Mouse (Mus musculus) left cerebral cortex, adult 2 months (tissue): ENCODE measurements around the gene Tmem131. TPM values are rescaled to one million over a fixed set of nuclear protein-coding genes. Genes with fewer than 3 reads are reported as not detected.

ENCODE experiments used
- DNase-seq, 2 experiments: peaks; one replicate each; pipeline ENCODE4 v3.0.0; 2021 to 2022; ENCODE audit warnings: low spot score in 2 of 2, mixed read lengths in 1 of 2; ENCODE audit errors: extremely low spot score in 1 of 2
- H3K27ac ChIP-seq: fragments of 200-600 bp; 2 replicates; pipeline ENCODE4 v1.8.1; 2022
- H3K4me3 ChIP-seq: fragments of 200-600 bp; 2 replicates; pipeline ENCODE4 v1.8.1; 2022
- CTCF ChIP-seq: fragments of 200-600 bp; IDR thresholded peaks from 2 replicates; pipeline ENCODE4 v1.8.1; 2022; ENCODE audit warnings: antibody characterized with exemption, mild to moderate bottlenecking, moderate library complexity
- intact Hi-C: fragments of 180-260 bp; cut with DNase I; formaldehyde crosslinking; loops from one replicate; pipeline ENCODE4 v1.15.1; 2025
- total RNA-seq, 2 experiments: library from RNA; stranded (reverse); gene quantifications; 2 replicates each; pipeline ENCODE4 v1.2.3; 2021

Gene Tmem131
- total RNA-seq, 2 experiments from 2014 or later, result 53.6 to 61.1 TPM

- no peak overlapping the region for H3K27ac ChIP-seq
- intact Hi-C loops, result no loop called here
Observed at GRCm38 (mm10) chr1:36758553-36758952, 184.9 kb downstream of the Tmem131 start.

GRCm38 (mm10) chr1:36753932-36754675 is 189.4 kb downstream of the Tmem131 start:
- TF ChIP-seq CTCF, result no peak
- no peak overlapping the region for H3K27ac ChIP-seq
- DNase-seq, result no peak
- intact Hi-C loops, result no loop called here
- no peak overlapping the region for H3K4me3 ChIP-seq

More at GRCm38 (mm10) chr1:36758553-36758952, 184.9 kb downstream of the Tmem131 start:
- H3K4me3 ChIP-seq, result no peak overlapping the region
- DNase-seq, result no peak
- no peak for TF ChIP-seq CTCF

- TF ChIP-seq CTCF, result peak; percentile 43
- Histone ChIP-seq H3K27ac (no peak overlapping the region), H3K4me3 (no peak overlapping the region)
- DNase-seq, result no peak
- intact Hi-C loops, result loop anchor here (10.0 kb wide), 1 partner anchor 888 kb away; no protein-coding TSS in a partner anchor
Observed at GRCm38 (mm10) chr1:36746452-36746851, 197.0 kb downstream of the Tmem131 start.

GRCm38 (mm10) chr1:36745661-36746060 is 197.8 kb downstream of the Tmem131 start:
- H3K4me3 ChIP-seq, result no peak overlapping the region
- no peak for DNase-seq
- intact Hi-C loops, result loop anchor here (2.0 to 10.0 kb wide), 2 partner anchors 199 to 889 kb away; partner anchors contain the start of gene Ankrd39
- no peak for TF ChIP-seq CTCF
- no peak overlapping the region for H3K27ac ChIP-seq

GRCm38 (mm10) chr1:36744268-36744944 is 199.1 kb downstream of the Tmem131 start:
- TF ChIP-seq CTCF, result peak; percentile 80
- intact Hi-C loops, result loop anchor here (2.0 to 10.0 kb wide), 2 partner anchors 198 to 890 kb away; partner anchors contain the start of gene Ankrd39
- DNase-seq, result peak; percentile 76 to 78
- Histone ChIP-seq H3K27ac (peak overlapping the region; percentile 3; the same call in 1 of the 2 replicates), H3K4me3 (peak overlapping the region; percentile 35)

- TF ChIP-seq CTCF, result no peak
- intact Hi-C loops, result loop anchor here (10.0 kb wide), 1 partner anchor 892 kb away; no protein-coding TSS in a partner anchor
- Histone ChIP-seq H3K27ac (no peak overlapping the region), H3K4me3 (no peak overlapping the region)
- DNase-seq, result no peak
Observed at GRCm38 (mm10) chr1:36743046-36743445, 200.4 kb downstream of the Tmem131 start.

Other genes with a start within 250 kb of the Tmem131 start
- gene 4933424G06Rik, start 233.5 kb downstream of the Tmem131 start, total RNA-seq, result under 1 TPM in 1 of 2 experiments, not detected in 1; 0.41 TPM
- 100 to 1,000 TPM; 323 to 361 TPM for gene Actr1b, start 229.2 kb downstream of the Tmem131 start, total RNA-seq
- gene Zap70, start 181.9 kb downstream of the Tmem131 start, total RNA-seq, result 1 to 10 TPM; 1.7 to 2.1 TPM
- gene Vwa3b, start 82.9 kb upstream of the Tmem131 start, total RNA-seq, result 1 to 10 TPM in 1 of 2 experiments, under 1 TPM in 1; 0.59 to 1.1 TPM